Mouse (Mus musculus): ENCODE data around the gene Shcbp1l. TPM values are rescaled to one million over a fixed set of nuclear protein-coding genes. Genes with fewer than 3 reads are reported as not detected.

Shcbp1l gene
- polyA plus RNA-seq, 1 experiment from 2014 or later, result 0.30 TPM

Other genes with a start within 250 kb of the Shcbp1l start
- gene Lamc2, start 238.7 kb upstream of the Shcbp1l start, polyA plus RNA-seq (2015; fragmentation: Nextera tagmentation; extraction: Ambion mirVana), result 15.6 and 20.9 TPM in 2 replicates
- gene Lamc1, start 92.4 kb upstream of the Shcbp1l start, polyA plus RNA-seq (2015; fragmentation: Nextera tagmentation; extraction: Ambion mirVana), result 63.4 and 68.0 TPM in 2 replicates
- 18.6 and 22.0 TPM in 2 replicates for gene Dhx9, start 62.5 kb downstream of the Shcbp1l start, polyA plus RNA-seq (2015; fragmentation: Nextera tagmentation; extraction: Ambion mirVana)
- 22.6 and 27.9 TPM in 2 replicates for gene Npl, start 124.9 kb downstream of the Shcbp1l start, polyA plus RNA-seq (2015; fragmentation: Nextera tagmentation; extraction: Ambion mirVana)
- gene Rgs8, start 227.9 kb downstream of the Shcbp1l start, polyA plus RNA-seq (2015; fragmentation: Nextera tagmentation; extraction: Ambion mirVana), result 0.32 and 0.50 TPM in 2 replicates